Mouse (Mus musculus) left cerebral cortex, adult 6 months (tissue): Measurements from ENCODE around the gene Olfr1318. TPM values are rescaled to one million over a fixed set of nuclear protein-coding genes. Genes with fewer than 3 reads are reported as not detected.

ENCODE experiments used
- long read RNA-seq, 2 experiments: library from polyadenylated mRNA; unstranded; transcript quantifications; one replicate each; pipeline ENCODE4 v2.0.0; 2019 to 2020
- polyA plus RNA-seq: library from polyadenylated mRNA; unstranded; fragments of <200 nt; fragmentation: Nextera tagmentation; gene quantifications from 2 replicates; pipeline ENCODE4 v1.2.3, GENCODE M21; 2021

Olfr1318 gene
- not detected in 2 replicates for polyA plus RNA-seq
- long read RNA-seq, experiment 1 = 0 reads
- long read RNA-seq, experiment 2 = 0 reads

DNA sequence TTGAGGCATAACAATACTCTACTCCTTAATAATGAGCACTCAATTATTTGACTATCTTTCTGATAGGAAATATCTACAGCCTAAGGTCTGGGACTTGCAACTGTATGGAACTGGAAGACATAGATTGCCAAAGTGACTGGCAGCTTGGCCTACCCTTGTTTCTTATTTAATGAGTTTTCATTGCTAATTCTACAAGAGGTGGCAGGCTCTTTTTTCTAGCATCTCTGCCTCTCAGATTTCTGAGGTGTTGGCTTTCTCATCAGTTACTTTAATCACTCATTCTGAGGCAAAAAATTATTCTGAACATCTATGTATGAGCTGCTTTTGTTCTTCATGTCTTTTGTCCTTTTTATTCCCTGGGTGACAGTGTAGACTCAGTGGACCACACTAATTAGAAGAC lies at the start of gene Olfr1318:
Gene Olfr1318, plus strand, starts transcription at position 301 of the 400 bp plus-strand sequence.

DNA sequence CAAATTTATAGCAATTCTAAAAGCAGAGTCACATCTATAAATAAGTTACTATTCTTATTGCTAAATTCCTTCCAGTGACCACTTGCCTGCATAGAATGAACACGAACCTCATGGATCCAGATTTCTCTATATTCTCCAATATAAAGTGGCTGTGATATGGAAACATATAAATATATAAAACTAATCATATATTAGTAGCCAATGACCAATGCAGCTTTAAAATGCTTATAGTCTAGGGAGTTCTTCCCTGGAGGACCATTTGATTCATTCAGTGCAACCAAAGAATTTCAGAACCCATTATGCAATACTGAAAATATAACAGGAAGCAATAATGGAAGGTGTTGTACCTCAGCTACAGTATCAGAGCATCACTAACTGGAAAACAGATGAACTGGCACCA lies 38.7 kb upstream of the Olfr1318 start, which contains the start of gene Olfr1315-ps1:
Gene Olfr1315-ps1, minus strand, starts transcription at position 101 of the 400 bp plus-strand sequence.

DNA sequence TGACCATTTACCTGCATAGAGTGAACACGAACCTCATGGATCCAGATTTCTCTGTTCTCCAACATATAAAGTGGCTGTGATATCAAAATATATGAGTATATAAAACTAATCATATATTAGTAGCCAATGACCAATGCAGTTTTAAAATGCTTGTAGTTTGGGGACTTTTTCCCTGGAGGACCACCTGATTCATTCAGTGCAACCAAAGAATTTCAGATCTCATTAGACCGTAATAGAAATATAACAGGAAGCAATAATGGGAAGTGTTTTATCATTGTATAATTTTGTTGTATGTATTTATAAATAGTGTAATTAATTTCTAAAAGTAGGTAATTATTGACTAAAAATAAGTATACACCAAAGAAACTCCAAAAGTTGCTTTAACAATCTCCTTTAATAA lies 19.1 kb upstream of the Olfr1318 start, which contains the start of gene Olfr1316:
Gene Olfr1316, minus strand, starts transcription at position 101 of the 400 bp plus-strand sequence.

DNA sequence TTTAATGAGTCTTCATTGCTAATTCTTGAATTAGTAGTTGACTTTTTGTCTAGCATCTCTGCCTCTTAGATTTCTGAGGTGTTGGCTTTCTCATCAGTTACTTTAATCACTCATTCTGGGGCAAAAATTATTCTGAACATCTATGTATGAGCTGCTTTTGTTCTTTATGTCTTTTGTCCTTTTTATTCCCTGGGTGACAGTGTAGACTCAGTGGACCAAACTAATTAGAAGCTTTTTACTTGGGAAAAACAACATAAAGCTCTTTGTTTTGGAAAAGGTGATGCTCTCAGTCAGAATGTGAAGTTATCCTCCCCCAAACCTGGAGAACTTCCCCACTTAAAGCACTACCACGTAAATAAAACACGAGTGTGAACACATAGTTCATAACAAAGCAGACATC lies 14.0 kb upstream of the Olfr1318 start, which contains the start of gene Olfr1317:
Gene Olfr1317, plus strand, starts transcription at position 301 of the 400 bp plus-strand sequence.

Other genes with a start within 250 kb of the Olfr1318 start
- gene Olfr1306, start 237.9 kb upstream of the Olfr1318 start, polyA plus RNA-seq = not detected in 2 replicates
- gene Olfr1307, start 204.8 kb upstream of the Olfr1318 start, polyA plus RNA-seq = not detected in 2 replicates
- not detected in 2 replicates for gene Olfr1308, start 189.3 kb upstream of the Olfr1318 start, polyA plus RNA-seq
- gene Olfr1309, start 163.9 kb upstream of the Olfr1318 start, polyA plus RNA-seq = not detected in 2 replicates
- not detected in 2 replicates for gene Olfr1310, start 141.5 kb upstream of the Olfr1318 start, polyA plus RNA-seq
- not detected in 2 replicates for gene Olfr1311, start 129.8 kb upstream of the Olfr1318 start, polyA plus RNA-seq
- gene Olfr1312, start 104.0 kb upstream of the Olfr1318 start, polyA plus RNA-seq = not detected in 2 replicates
- not detected in 2 replicates for gene Olfr1313, start 76.4 kb upstream of the Olfr1318 start, polyA plus RNA-seq
- gene Olfr1314, start 57.4 kb upstream of the Olfr1318 start, polyA plus RNA-seq = not detected in 2 replicates
- not detected in 2 replicates for gene Olfr1315-ps1, start 38.8 kb upstream of the Olfr1318 start, polyA plus RNA-seq
- gene Olfr1316, start 19.2 kb upstream of the Olfr1318 start, polyA plus RNA-seq = not detected in 2 replicates
- not detected in 2 replicates for gene Olfr1317, start 13.9 kb upstream of the Olfr1318 start, polyA plus RNA-seq
- gene Lpcat4, start 85.3 kb downstream of the Olfr1318 start, polyA plus RNA-seq = 41.7 and 89.1 TPM in 2 replicates
- 0.09 and 0.15 TPM in 2 replicates for gene Nutm1, start 105.1 kb downstream of the Olfr1318 start, polyA plus RNA-seq
- 289 TPM in 2 replicates for gene Nop10, start 107.7 kb downstream of the Olfr1318 start, polyA plus RNA-seq
- gene Slc12a6, start 111.6 kb downstream of the Olfr1318 start, polyA plus RNA-seq = 15.8 and 15.9 TPM in 2 replicates
- 0.29 TPM in 1 of 2 replicates, not detected in the other for gene Gm21985, start 112.1 kb downstream of the Olfr1318 start, polyA plus RNA-seq
- 317 and 366 TPM in 2 replicates for gene Emc4, start 213.8 kb downstream of the Olfr1318 start, polyA plus RNA-seq
- 8.5 and 8.9 TPM in 2 replicates for gene Katnbl1, start 225.0 kb downstream of the Olfr1318 start, polyA plus RNA-seq